Mouse (Mus musculus) limb, embryonic 12.5 days (tissue): ENCODE results near the gene C530025M09Rik. TPM values are rescaled to one million over a fixed set of nuclear protein-coding genes. Genes with fewer than 3 reads are reported as not detected.
A peak's percentile ranks its signal among the peaks of the same experiment; 100 is the strongest.

ENCODE experiments used
- ATAC-seq: fragments of 200-750 bp; cut with Nextera tagmentation; 2 replicates; pipeline ENCODE4 v1.8.0; 2017; ENCODE audit warnings: low read depth, moderate TSS enrichment; ENCODE audit not compliant: insufficient number of reproducible peaks, insufficient read depth, low FRiP score, low TSS enrichment
- H3K27ac ChIP-seq: fragments of 300-500 bp; sonication (generic); 2 replicates; pipeline ENCODE4 v1.5.1; 2016; ENCODE audit warnings: mild to moderate bottlenecking, moderate library complexity
- H3K27me3 ChIP-seq: fragments of 300-500 bp; sonication (generic); 2 replicates; pipeline ENCODE4 v1.6.1; 2016; ENCODE audit warnings: mild to moderate bottlenecking, moderate library complexity
- H3K36me3 ChIP-seq: fragments of 300-500 bp; sonication (generic); 2 replicates; pipeline ENCODE4 v1.6.1; 2016; ENCODE audit warnings: mild to moderate bottlenecking, moderate library complexity
- H3K4me1 ChIP-seq: fragments of 300-500 bp; sonication (generic); replicated peaks from 2 replicates; pipeline ENCODE4 v1.6.1; 2016
- H3K4me2 ChIP-seq: fragments of 300-500 bp; sonication (generic); 2 replicates; pipeline ENCODE4 v1.6.1; 2016; ENCODE audit warnings: mild to moderate bottlenecking, moderate library complexity
- H3K4me3 ChIP-seq: fragments of 300-500 bp; sonication (generic); replicated peaks from 2 replicates; pipeline ENCODE4 v1.5.1; 2016; ENCODE audit warnings: mild to moderate bottlenecking
- H3K9ac ChIP-seq: fragments of 300-500 bp; sonication (generic); replicated peaks from 2 replicates; pipeline ENCODE4 v1.6.1; 2016; ENCODE audit warnings: mild to moderate bottlenecking, moderate library complexity
- H3K9me3 ChIP-seq: fragments of 300-500 bp; sonication (generic); 2 replicates; pipeline ENCODE4 v1.6.1; 2016; ENCODE audit warnings: mild to moderate bottlenecking, moderate library complexity
- WGBS: fragments of 180-500 bp; shearing (Covaris S2); methylation state at CpG from one replicate; pipeline ENCODE4 v1.1.7; 2016; 5-methylcytosine and 5-hydroxymethylcytosine counted together
- polyA plus RNA-seq: library from polyadenylated mRNA; unstranded; fragments of >200 nt; fragmentation: Nextera tagmentation; extraction: Ambion mirVana; gene quantifications from 2 replicates; pipeline ENCODE4 v1.2.1, GENCODE M21; 2016

The C530025M09Rik gene
- polyA plus RNA-seq, 1 experiment from 2014 or later: 0.41 TPM

DNA sequence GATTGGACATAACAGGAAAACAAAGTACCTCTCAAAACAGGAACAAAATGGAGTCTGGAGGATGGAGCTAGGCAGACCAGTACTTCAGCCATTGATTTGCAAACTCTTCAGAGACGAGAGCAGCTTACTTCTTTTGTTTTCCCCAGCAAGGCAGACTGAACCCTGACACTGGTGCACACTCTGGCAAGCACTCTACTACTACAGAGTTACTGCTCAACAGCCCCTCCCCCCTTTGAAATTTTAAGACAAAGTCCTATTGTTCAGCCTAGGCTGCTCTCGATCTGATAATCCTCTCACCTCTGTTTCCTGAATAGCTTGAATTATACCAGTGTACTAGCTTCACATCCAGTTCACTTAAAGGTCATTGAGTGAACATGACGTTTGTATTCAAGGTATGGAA, 32.4 kb downstream of the C530025M09Rik start:
- no peak overlapping the region for H3K27ac ChIP-seq
- no peaks in the 10 kb centered on the region for H3K4me1 ChIP-seq
- no peaks in the 10 kb centered on the region for H3K36me3 ChIP-seq
- ATAC-seq: 0 out of 2 replicates have a peak, but pooled peaks have one; percentile 56
- H3K9me3 ChIP-seq: no peaks in the 10 kb centered on the region
- H3K4me3 ChIP-seq: no peak overlapping the region
- H3K4me2 ChIP-seq: no peak overlapping the region
- 37% methylated on average over 3 of the region's 3 CpGs for WGBS
- H3K27me3 ChIP-seq: no peaks in the 10 kb centered on the region
- no peak overlapping the region for H3K9ac ChIP-seq

Other genes starting within 250 kb of the C530025M09Rik start
- gene Syndig1, start 2.0 kb downstream of the C530025M09Rik start, polyA plus RNA-seq: 8.4 and 8.7 TPM in 2 replicates